Mouse (Mus musculus) urinary bladder, postnatal 25 days (tissue): ENCODE measurements around the gene 4921507P07Rik.
A peak's percentile ranks its signal among the peaks of the same experiment; 100 is the strongest.
"Not testable (repeated sequence)": the region's sequence is repeated elsewhere in the genome, so short reads cannot be mapped to it uniquely, and the experiment has no call there.

Source experiments
- DNase-seq: peaks from one replicate; pipeline ENCODE4 v3.0.0; 2022; ENCODE audit warnings: low spot score

The 4921507P07Rik gene

DNA sequence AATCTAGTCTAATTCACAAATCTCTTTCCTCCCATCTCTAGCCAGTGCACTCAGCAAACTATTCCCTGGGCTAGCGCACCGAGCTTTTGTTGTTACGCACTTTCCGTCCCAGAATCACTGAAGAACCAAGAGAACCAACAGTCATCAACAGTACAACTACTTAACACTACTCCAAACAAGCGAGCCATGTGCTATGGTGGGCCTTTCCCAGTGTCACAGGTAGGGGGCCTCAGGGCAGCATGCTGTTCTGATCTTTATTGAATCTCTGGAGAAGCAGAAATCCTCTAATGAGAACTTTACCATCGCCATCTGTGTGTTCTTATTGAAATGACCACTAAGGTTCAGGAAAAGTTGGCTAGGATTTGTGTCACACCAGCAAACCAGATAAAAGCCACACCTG, 38.9 kb downstream of the 4921507P07Rik start:
- DNase-seq: no peak

- not testable (repeated sequence) for DNase-seq
These were observed 42.2 kb downstream of the 4921507P07Rik start for GRCm38 (mm10) chr6:50554223-50554622.

DNA sequence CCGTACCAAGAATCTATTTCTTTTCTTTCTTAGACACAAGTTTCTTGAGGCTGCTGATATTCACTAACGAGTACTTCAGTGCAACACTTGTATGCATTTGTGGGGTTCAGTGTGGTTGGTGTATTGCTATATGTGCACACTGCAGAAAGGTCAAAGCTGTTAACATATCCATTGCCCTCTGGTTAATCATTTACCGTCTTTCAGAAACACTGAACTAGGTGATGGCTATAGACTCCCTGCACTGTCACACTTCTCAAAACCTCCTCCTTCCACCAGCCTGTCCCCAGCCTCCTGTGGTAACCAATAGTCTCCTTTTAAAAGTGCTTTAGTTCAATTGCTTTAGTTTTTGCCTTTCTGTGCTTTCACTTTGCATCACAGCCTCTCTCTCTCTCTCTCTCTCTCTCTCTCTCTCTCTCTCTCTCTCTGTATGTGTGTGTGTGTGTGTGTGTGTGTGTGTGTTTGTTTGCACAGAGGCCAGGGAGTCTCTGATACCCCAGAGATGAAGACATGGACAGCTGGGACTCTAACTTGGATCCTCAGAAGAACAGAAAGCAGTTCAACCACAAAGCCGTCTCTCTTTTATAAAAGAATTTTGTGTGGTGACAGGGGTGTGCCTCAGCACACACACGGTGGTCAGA, 43.4 kb downstream of the 4921507P07Rik start:
- no peak for DNase-seq

DNA sequence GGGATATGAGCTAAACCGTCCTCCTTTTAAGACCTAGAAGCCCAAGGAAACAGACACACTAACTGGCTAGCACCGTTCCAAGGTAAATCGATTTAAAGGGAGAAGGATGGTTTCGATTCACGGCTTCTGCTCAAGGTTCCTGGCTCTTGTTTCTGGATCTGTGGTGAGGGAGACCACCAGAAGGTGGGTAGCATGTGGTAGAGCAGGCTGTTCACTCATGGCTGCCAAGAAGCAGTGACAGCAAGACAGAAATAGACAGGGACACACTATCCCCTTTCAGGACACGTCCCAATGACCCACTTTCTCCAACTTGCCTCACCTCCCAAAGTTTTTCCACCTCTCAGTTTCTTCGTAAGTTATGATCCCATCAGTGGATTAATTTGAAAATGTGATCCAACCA, 46.6 kb downstream of the 4921507P07Rik start:
- DNase-seq: no peak

DNA sequence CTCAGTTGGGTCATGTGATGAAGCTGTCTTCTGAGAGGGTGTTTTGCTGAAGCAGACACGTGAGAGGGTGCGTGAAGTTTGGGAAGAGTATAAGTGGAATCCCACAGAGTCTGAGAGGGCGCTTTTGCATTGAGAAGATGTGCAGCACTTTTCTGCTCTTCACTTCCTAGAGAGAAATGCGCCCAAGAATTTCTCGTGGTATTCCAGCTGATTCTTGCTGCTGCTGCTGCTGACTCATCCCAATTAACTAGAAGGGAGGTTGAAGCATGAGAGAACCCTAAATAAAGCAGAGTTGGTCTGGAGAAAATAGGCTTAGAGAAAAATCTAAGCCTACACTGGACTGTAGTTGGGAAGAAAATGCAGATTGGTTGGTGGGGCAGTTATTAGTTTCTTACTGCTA, 47.4 kb downstream of the 4921507P07Rik start:
- DNase-seq: no peak

DNA sequence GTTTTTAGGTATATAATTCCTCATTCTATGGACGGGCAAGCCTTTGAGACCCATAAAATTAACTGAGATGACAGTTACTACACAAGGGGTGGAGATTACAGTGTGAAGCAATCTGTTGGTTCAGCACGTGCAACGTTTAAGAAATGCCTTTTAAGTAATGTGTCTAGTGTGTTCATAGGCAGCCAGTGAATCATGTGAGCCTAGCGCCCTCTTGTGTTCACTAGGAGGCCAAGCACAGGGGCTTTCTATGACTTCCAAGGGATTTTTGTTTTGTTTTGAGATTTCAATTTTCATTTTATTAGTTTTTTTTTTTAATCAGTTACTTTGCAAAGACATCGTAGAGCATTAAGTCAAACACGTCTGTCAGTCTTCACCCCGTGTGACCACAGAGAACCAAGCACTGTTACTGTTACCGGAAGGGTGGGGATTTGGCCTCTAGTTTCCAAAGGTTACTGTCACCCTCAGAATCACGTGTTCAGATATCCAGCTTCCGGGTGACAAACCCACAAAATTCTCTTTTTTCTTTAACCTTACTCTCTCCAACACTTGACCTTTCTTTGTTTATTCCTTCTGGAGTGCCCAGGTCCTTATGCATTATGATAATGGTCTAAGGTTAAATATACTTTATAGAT, 50.9 kb downstream of the 4921507P07Rik start:
- no peak for DNase-seq

GRCm38 (mm10) chr6:50542535-50542934, 53.9 kb downstream of the 4921507P07Rik start:
- DNase-seq: no peak

DNA sequence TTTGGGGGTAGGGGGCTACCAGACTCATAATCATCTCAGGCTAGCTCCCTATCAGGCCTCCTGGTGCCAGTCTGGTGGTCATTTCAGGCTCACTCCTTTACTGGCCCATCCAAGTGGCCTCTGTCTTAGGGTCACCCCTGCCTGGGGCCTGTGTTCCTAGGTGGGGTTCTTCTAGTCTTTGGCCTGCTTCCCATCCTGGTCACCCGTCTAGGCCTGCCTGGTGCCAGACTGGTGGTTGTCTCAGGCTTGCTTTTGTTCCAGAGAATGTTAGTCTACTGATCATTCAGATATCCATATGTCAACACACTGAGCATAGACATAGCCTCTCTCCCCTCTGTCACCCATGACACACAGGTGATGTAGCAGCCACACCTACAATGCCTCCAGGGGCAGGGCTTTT, 56.8 kb downstream of the 4921507P07Rik start:
- DNase-seq: no peak

DNA sequence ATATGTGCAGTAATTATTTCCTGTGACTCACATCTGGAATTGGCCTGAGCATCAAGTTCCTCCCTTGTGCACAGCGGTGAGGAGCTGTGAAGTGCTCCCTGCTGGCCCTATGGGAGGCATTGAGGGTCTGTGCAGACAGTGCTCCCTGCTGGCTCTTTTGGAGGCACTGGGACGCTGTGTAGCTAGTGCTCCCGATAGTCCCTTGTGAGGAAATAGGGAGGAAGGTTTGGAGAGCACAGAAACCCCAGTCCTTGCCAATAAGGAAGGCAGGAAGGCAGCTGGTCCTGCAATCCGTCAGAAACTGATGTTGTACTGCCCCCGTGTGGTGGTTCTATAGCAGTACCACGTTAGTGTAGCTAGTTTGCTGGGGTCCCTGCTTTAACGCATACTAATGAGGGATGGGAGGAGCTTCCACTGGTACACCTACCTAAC, 60.0 kb downstream of the 4921507P07Rik start:
- peak; percentile 81 for DNase-seq

GRCm38 (mm10) chr6:50535346-50535745, 61.1 kb downstream of the 4921507P07Rik start:
- no peak for DNase-seq

DNA sequence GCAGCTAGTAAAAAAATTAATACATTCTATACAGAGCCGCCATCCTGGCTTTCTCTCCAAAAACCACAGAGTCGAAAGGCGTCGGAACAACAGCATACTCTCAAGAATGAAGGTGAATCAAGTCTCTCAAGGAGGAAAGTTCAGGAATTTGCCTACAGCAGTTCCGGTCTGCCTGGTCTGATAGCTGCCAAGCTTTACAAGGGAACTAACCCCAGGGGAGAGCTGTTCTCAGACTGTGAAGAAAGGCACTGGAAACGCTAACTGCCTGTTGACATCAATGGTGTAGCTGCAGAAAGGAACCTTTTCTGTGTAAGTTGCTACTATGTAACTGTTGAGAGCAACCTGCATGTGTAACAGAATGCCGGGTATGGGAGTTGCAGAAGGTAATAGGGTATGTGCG, 64.5 kb downstream of the 4921507P07Rik start:
- DNase-seq: no peak

DNA sequence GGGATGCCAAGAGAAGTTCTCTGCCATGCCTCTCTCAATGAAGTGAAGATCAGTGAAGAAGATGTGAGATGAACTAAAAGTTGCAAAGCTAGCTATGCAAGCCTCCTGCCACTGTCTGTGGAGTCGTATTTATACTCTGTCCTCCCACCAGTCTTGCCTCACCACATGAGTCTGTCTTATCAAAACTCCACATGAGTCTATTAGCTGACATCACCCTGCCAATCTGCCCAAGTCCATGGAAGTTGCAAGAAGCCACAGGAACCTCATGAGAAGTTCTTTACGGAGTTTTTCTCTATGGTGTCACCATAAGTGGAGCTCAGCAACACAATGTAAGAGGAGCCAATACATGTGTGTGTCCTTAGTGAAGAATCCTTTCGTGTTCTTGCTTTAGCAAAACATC, 65.4 kb downstream of the 4921507P07Rik start:
- no peak for DNase-seq

- no peak for DNase-seq
These were observed 67.2 kb downstream of the 4921507P07Rik start for GRCm38 (mm10) chr6:50529194-50529593.

DNA sequence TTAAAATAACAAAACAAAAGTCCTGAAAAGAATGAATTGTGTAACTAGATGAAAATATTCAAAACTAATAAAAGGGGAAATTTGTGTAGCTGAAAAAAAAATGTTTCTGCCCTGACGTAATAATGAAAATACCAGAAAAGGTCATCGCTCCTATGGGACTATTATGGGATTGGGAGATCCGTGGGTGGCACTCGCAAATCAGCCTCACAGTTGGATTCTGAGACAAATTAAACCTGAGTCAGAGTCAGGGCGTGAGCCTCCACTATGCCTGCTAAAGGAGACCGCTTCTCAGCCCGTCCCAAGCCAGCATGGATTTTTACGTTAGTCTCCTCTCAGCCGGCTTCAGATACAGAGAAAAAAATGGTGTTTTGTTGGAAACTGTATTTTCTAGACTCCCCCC, 69.0 kb downstream of the 4921507P07Rik start:
- DNase-seq: no peak

DNA sequence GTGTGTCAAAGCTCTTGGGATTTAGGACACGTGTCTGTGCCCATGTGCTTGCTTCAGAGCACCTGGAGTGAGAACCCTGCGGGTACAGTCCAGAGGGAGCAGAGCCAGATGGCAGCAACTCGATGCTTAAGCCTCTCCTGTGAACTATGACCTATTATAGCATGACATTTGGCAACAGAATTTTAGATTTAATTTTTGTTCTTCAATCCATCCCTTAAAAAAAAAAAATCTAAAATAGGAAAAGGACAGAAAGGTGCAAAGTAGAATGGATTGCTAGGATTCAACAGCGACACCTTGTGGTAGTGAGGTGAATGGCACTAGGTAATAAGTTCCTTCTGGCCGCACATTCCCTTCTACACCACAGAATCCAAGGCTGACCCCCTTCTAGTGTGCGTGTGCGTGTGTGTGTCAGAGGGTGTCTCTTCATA, 69.8 kb downstream of the 4921507P07Rik start:
- peak; percentile 73 for DNase-seq

GRCm38 (mm10) chr6:50525846-50526245, 70.6 kb downstream of the 4921507P07Rik start:
- no peak for DNase-seq

GRCm38 (mm10) chr6:50524261-50524896, 72.1 kb downstream of the 4921507P07Rik start:
- no peak for DNase-seq
